Mouse (Mus musculus) MEL (cell line): ENCODE results near the gene Efnb1. TPM values are rescaled to one million over a fixed set of nuclear protein-coding genes. Genes with fewer than 3 reads are reported as not detected.

Source experiments
- DNase-seq: peaks from one replicate; pipeline ENCODE4 v3.0.0; 2011; ENCODE audit warnings: low read depth, low spot score
- H3K27ac ChIP-seq: 2 replicates; pipeline ENCODE4 v1.5.1; 2012; ENCODE audit warnings: low read depth, mild to moderate bottlenecking, control low read depth, low read length, moderate library complexity; ENCODE audit not compliant: control insufficient read depth
- H3K27me3 ChIP-seq, 2 experiments: fragments of 150-350 bp in 1 of 2; sonication (generic) in 1 of 2; 2 replicates each; pipeline ENCODE4 v1.6.1; 2012; ENCODE audit warnings: low read length in 2 of 2, mild to moderate bottlenecking in 2 of 2, improper control_type of control experiment in 1 of 2, moderate library complexity in 1 of 2; ENCODE audit not compliant: insufficient read depth in 2 of 2, control insufficient read depth in 1 of 2
- H3K36me3 ChIP-seq, 2 experiments: 2 replicates each; pipeline ENCODE4 v1.6.1; 2012 to 2014; ENCODE audit warnings: low read length in 2 of 2, improper control_type of control experiment in 1 of 2, inconsistent platforms in 1 of 2, mild to moderate bottlenecking in 1 of 2; ENCODE audit not compliant: insufficient read depth in 2 of 2, control insufficient read depth in 1 of 2
- H3K4me1 ChIP-seq, 2 experiments: fragments of 150-350 bp in 1 of 2; sonication (generic) in 1 of 2; 2 replicates each; pipeline ENCODE4 v1.6.1; 2012; ENCODE audit warnings: low read length in 2 of 2, improper control_type of control experiment in 1 of 2, mild to moderate bottlenecking in 1 of 2; ENCODE audit not compliant: insufficient read depth in 2 of 2, control insufficient read depth in 1 of 2
- H3K4me3 ChIP-seq, 2 experiments: fragments of 150-350 bp in 1 of 2; sonication (generic) in 1 of 2; 2 replicates each; pipeline ENCODE4 v1.5.1; 2012; ENCODE audit warnings: low read depth in 2 of 2, low read length in 2 of 2, mild to moderate bottlenecking in 2 of 2, moderate library complexity in 2 of 2, control low read depth in 1 of 2, improper control_type of control experiment in 1 of 2; ENCODE audit not compliant: control insufficient read depth in 1 of 2, insufficient read depth in 1 of 2
- H3K79me2 ChIP-seq: 2 replicates; pipeline ENCODE4 v1.6.1; 2012; ENCODE audit warnings: mild to moderate bottlenecking, low read length, moderate library complexity; ENCODE audit not compliant: control insufficient read depth, poor library complexity, insufficient read depth
- H3K9ac ChIP-seq: 2 replicates; pipeline ENCODE4 v1.6.1; 2012; ENCODE audit warnings: low read depth, mild to moderate bottlenecking, control low read depth, low read length, moderate library complexity; ENCODE audit not compliant: control insufficient read depth, poor library complexity, severe bottlenecking
- H3K9me3 ChIP-seq: fragments of 150-350 bp; sonication (generic); replicated peaks from 2 replicates; pipeline ENCODE4 v1.6.1; 2012; ENCODE audit warnings: mild to moderate bottlenecking, low read length, improper control_type of control experiment, moderate library complexity; ENCODE audit not compliant: insufficient read depth
- BHLHE40 ChIP-seq: IDR thresholded peaks from 2 replicates; pipeline ENCODE4 v1.6.1; 2012; ENCODE audit warnings: low read depth, mild to moderate bottlenecking, inconsistent platforms, low read length, improper control_type of control experiment, borderline replicate concordance
- CHD2 ChIP-seq: IDR thresholded peaks from 2 replicates; pipeline ENCODE4 v1.6.1; 2011; ENCODE audit warnings: low read length, improper control_type of control experiment
- ELF1 ChIP-seq: IDR thresholded peaks from 2 replicates; pipeline ENCODE4 v1.6.1; 2014; ENCODE audit warnings: low read depth, mild to moderate bottlenecking, inconsistent platforms, low read length, improper control_type of control experiment, moderate library complexity
- EP300 ChIP-seq, 2 experiments: IDR thresholded peaks; 2 replicates each; pipeline ENCODE4 v1.6.1; 2011; ENCODE audit warnings: improper control_type of control experiment in 2 of 2, low read length in 2 of 2, low read depth in 1 of 2, mild to moderate bottlenecking in 1 of 2
- GATA1 ChIP-seq: IDR thresholded peaks from 2 replicates; pipeline ENCODE4 v1.6.1; 2011; ENCODE audit warnings: low read depth, low read length, improper control_type of control experiment
- HCFC1 ChIP-seq: IDR thresholded peaks from 2 replicates; pipeline ENCODE4 v1.6.1; 2012; ENCODE audit warnings: low read depth, mild to moderate bottlenecking, inconsistent platforms, low read length, improper control_type of control experiment, moderate library complexity
- KAT2A ChIP-seq: conservative IDR thresholded peaks from 2 replicates; pipeline ENCODE4 v1.6.1; 2012; ENCODE audit warnings: low read depth, low read length, improper control_type of control experiment, inconsistent platforms
- MAX ChIP-seq: IDR thresholded peaks from 2 replicates; pipeline ENCODE4 v1.6.1; 2011; ENCODE audit warnings: low read length, improper control_type of control experiment
- MAZ ChIP-seq: IDR thresholded peaks from 2 replicates; pipeline ENCODE4 v1.6.1; 2012; ENCODE audit warnings: low read depth, mild to moderate bottlenecking, inconsistent platforms, low read length, improper control_type of control experiment
- NELFE ChIP-seq: IDR thresholded peaks from 2 replicates; pipeline ENCODE4 v1.6.1; 2011; ENCODE audit warnings: low read depth, low read length, improper control_type of control experiment
- NRF1 ChIP-seq: IDR thresholded peaks from 2 replicates; pipeline ENCODE4 v1.6.1; 2014; ENCODE audit warnings: low read depth, mild to moderate bottlenecking, inconsistent platforms, low read length, improper control_type of control experiment, moderate library complexity; ENCODE audit not compliant: poor library complexity, insufficient read depth, severe bottlenecking
- RCOR1 ChIP-seq: IDR thresholded peaks from 2 replicates; pipeline ENCODE4 v1.6.1; 2012; ENCODE audit warnings: low read depth, mild to moderate bottlenecking, inconsistent platforms, low read length, improper control_type of control experiment
- SMC3 ChIP-seq: IDR thresholded peaks from 2 replicates; pipeline ENCODE4 v1.6.1; 2011; ENCODE audit warnings: low read depth, low read length, improper control_type of control experiment
- TCF12 ChIP-seq: IDR thresholded peaks from 2 replicates; pipeline ENCODE4 v1.6.1; 2014; ENCODE audit warnings: low read depth, mild to moderate bottlenecking, inconsistent platforms, low read length, improper control_type of control experiment, moderate library complexity
- UBTF ChIP-seq: IDR thresholded peaks from 2 replicates; pipeline ENCODE4 v1.6.1; 2012; ENCODE audit warnings: low read depth, mild to moderate bottlenecking, inconsistent platforms, low read length, improper control_type of control experiment, moderate library complexity, borderline replicate concordance; ENCODE audit not compliant: insufficient read depth
- ZC3H11A ChIP-seq: IDR thresholded peaks from 2 replicates; pipeline ENCODE4 v1.6.1; 2012; ENCODE audit warnings: low read depth, mild to moderate bottlenecking, inconsistent platforms, low read length, improper control_type of control experiment
- polyA plus RNA-seq, 2 experiments: library from polyadenylated mRNA; stranded (reverse) in 1 of 2; unstranded in 1 of 2; fragments of >175 nt in 1 of 2; fragments of >200 nt in 1 of 2; gene quantifications; 2 replicates each; pipeline versions ENCODE4 v1.2.1 to v1.2.4; 2012; ENCODE audit warnings: low replicate concordance in 2 of 2, low read depth in 1 of 2; ENCODE audit not compliant: insufficient read length in 2 of 2, insufficient read depth in 1 of 2, missing spikeins in 1 of 2
- total RNA-seq: library from RNA; depleted of rRNA; stranded (reverse); fragments of 300-350 nt; gene quantifications from 2 replicates; pipeline ENCODE4 v1.2.3, GENCODE M21; 2012

The Efnb1 gene
- total and polyA plus RNA-seq, 3 experiments = 6.0 to 8.2 TPM; not detected in 1

GRCm38 (mm10) chrX:99152566-99153265 lies 16.8 kb downstream of the Efnb1 start:
- Histone ChIP-seq H3K9ac (no peak overlapping the region), H3K27me3 (no peaks in the 10 kb centered on the region), H3K4me3 (no peak overlapping the region), H3K4me1 (no peaks in the 10 kb centered on the region), H3K79me2 (no peaks in the 10 kb centered on the region), H3K27ac (no peak overlapping the region), H3K36me3 (no peaks in the 10 kb centered on the region), H3K9me3 (no peaks in the 10 kb centered on the region)
- no peak for TF ChIP-seq NELFE
- no peak for TF ChIP-seq ZC3H11A
- no peak for TF ChIP-seq SMC3
- no peak for DNase-seq

GRCm38 (mm10) chrX:99153266-99153646 lies 17.3 kb downstream of the Efnb1 start:
- Histone ChIP-seq H3K9me3 (no peaks in the 10 kb centered on the region), H3K36me3 (no peaks in the 10 kb centered on the region), H3K4me1 (no peaks in the 10 kb centered on the region), H3K9ac (no peak overlapping the region), H3K79me2 (no peaks in the 10 kb centered on the region), H3K27ac (no peak overlapping the region), H3K27me3 (no peaks in the 10 kb centered on the region)
- TF ChIP-seq KAT2A (no peak), RCOR1 (no peak), BHLHE40 (no peak), HCFC1 (no peak), EP300 (IDR thresholded peaks at IDR 0.05; ENCODE audit: low read depth in 1 of 2, low read length in 2 of 2) (no peak), NRF1 (no peak), GATA1 (no peak), CHD2 (no peak), MAZ (no peak), TCF12 (no peak)
- TF ChIP-seq, all 39 proteins: peak for 0
- DNase-seq = no peak
- no peak overlapping the region for H3K4me3 ChIP-seq

GRCm38 (mm10) chrX:99154358-99154757 lies 18.4 kb downstream of the Efnb1 start:
- no peak overlapping the region for H3K4me3 ChIP-seq
- TF ChIP-seq UBTF (no peak), GATA1 (no peak), SMC3 (no peak), MAX (no peak), ELF1 (no peak)

More at GRCm38 (mm10) chrX:99154358-99154757, 18.4 kb downstream of the Efnb1 start:
- Histone ChIP-seq H3K9ac (no peak overlapping the region), H3K27me3 (no peaks in the 10 kb centered on the region), H3K79me2 (no peaks in the 10 kb centered on the region), H3K27ac (no peak overlapping the region), H3K36me3 (no peaks in the 10 kb centered on the region), H3K4me1 (no peaks in the 10 kb centered on the region), H3K9me3 (no peaks in the 10 kb centered on the region)
- no peak for DNase-seq
